Comparison of ENCODE assay signal across 9 mouse cellular contexts in genomic region chr12:104067549-104067948, GRCm38 (mm10). TPM values are rescaled to one million over a fixed set of nuclear protein-coding genes. Genes with fewer than 3 reads are reported as not detected.
A peak's percentile ranks its signal among the peaks of the same experiment; 100 is the strongest.
DNase-seq lines count a peak whose midpoint lies in the region; ATAC-seq lines count a peak whose summit lies in the region.
"Had no signal": no experiment of that assay in that cellular context is flagged by ENCODE, and none has a peak within 500 bp of the region (broad histone marks: within the 10 kb centered on the region; RNA-seq: fewer than 3 reads in every experiment).

No protein-coding gene starts in this region.

- no peak overlapping the region for H3K4me2 ChIP-seq in midbrain, embryonic 11.5 days
- H3K4me2 ChIP-seq in limb, embryonic 13.5 days (replicated peaks): peak overlapping the region; percentile 37
- H3K4me2 ChIP-seq: liver, embryonic 15.5 days had no signal

- DNase-seq in midbrain, embryonic 11.5 days (ENCODE audit: low spot score, missing footprints): peak; percentile 84
- DNase-seq in midbrain, embryonic 10.5 days (ENCODE audit: low spot score): no peak
- peak; percentile 7 for DNase-seq in embryo, embryonic 9.5 days (ENCODE audit: extremely low spot score)
- peak; percentile 71 for DNase-seq in heart, adult 8-10 months (ENCODE audit: low spot score)
- DNase-seq in kidney, adult 18-20 months: peak; percentile 36
- DNase-seq in neural tube, embryonic 10.5 days (ENCODE audit: extremely low spot score, low spot score): peak; percentile 19
- no peak for DNase-seq in MN1 (ENCODE audit: low spot score)

- 0 out of 2 replicates have a peak, but pooled peaks have one; percentile 10 for ATAC-seq in midbrain, embryonic 11.5 days (ENCODE audit: low FRiP score)
- peak; percentile 63; the same call in 1 of the 2 replicates for ATAC-seq in limb, embryonic 13.5 days (ENCODE audit: low FRiP score, low read depth)

- no peaks in the 10 kb centered on the region for H3K9me3 ChIP-seq in midbrain, embryonic 11.5 days (ENCODE audit: control insufficient read depth, low read length)
- H3K9me3 ChIP-seq in midbrain, embryonic 10.5 days (replicated peaks): no peaks in the 10 kb centered on the region
- no peaks in the 10 kb centered on the region for H3K9me3 ChIP-seq in limb, embryonic 13.5 days
- H3K9me3 ChIP-seq: liver, embryonic 15.5 days had no signal

- H3K27me3 ChIP-seq in midbrain, embryonic 11.5 days (ENCODE audit: control insufficient read depth, insufficient read depth, low read length): no peaks in the 10 kb centered on the region
- no peaks in the 10 kb centered on the region for H3K27me3 ChIP-seq in midbrain, embryonic 10.5 days (ENCODE audit: low read depth, poor library complexity, severe bottlenecking)
- H3K27me3 ChIP-seq in limb, embryonic 13.5 days: no peaks in the 10 kb centered on the region
- H3K27me3 ChIP-seq: liver, embryonic 15.5 days had no signal

- H3K27ac ChIP-seq in midbrain, embryonic 11.5 days (ENCODE audit: low read depth, low read length): no peak overlapping the region
- H3K27ac ChIP-seq in midbrain, embryonic 10.5 days (replicated peaks): no peak overlapping the region
- H3K27ac ChIP-seq in limb, embryonic 13.5 days: no peak overlapping the region
- H3K27ac ChIP-seq: liver, embryonic 15.5 days had no signal

- no peaks in the 10 kb centered on the region for H3K36me3 ChIP-seq in midbrain, embryonic 11.5 days (ENCODE audit: control insufficient read depth, insufficient read depth, low read length)
- no peaks in the 10 kb centered on the region for H3K36me3 ChIP-seq in midbrain, embryonic 10.5 days
- H3K36me3 ChIP-seq in limb, embryonic 13.5 days: no peaks in the 10 kb centered on the region
- H3K36me3 ChIP-seq: liver, embryonic 15.5 days had no signal

- H3K4me1 ChIP-seq in midbrain, embryonic 11.5 days (ENCODE audit: control insufficient read depth, insufficient read depth, low read length): no peaks in the 10 kb centered on the region
- H3K4me1 ChIP-seq in midbrain, embryonic 10.5 days: peaks cover 5% of the 10 kb centered on the region; the same call in 1 of the 2 replicates
- no peaks in the 10 kb centered on the region for H3K4me1 ChIP-seq in limb, embryonic 13.5 days
- H3K4me1 ChIP-seq: liver, embryonic 15.5 days had no signal

- WGBS in midbrain, embryonic 11.5 days: 47% methylated on average over 4 of the region's 4 CpGs
- WGBS in midbrain, embryonic 10.5 days: 52% methylated on average over 4 of the region's 4 CpGs
- 44% methylated on average over 4 of the region's 4 CpGs for WGBS in limb, embryonic 13.5 days

- H3K9ac ChIP-seq in midbrain, embryonic 11.5 days (ENCODE audit: low read length): no peak overlapping the region
- no peak overlapping the region; the same call in 1 of the 2 replicates for H3K9ac ChIP-seq in limb, embryonic 13.5 days
- H3K9ac ChIP-seq: liver, embryonic 15.5 days had no signal

- no peak overlapping the region for H3K4me3 ChIP-seq in midbrain, embryonic 11.5 days (ENCODE audit: low read depth, low read length)
- no peak overlapping the region for H3K4me3 ChIP-seq in midbrain, embryonic 10.5 days
- 0 out of 2 replicates have a peak overlapping the region, but pooled peaks have one; percentile 20 for H3K4me3 ChIP-seq in limb, embryonic 13.5 days
- H3K4me3 ChIP-seq: liver, embryonic 15.5 days had no signal

RNA-seq across cellular contexts. Expression of gene Serpina12, which starts 23.3 kb away (rescaled TPM):
- polyA plus RNA-seq in midbrain, embryonic 11.5 days (2014; fragmentation: Nextera tagmentation; extraction: Ambion mirVana): not detected in 2 replicates
- polyA plus RNA-seq in midbrain, embryonic 10.5 days (2016; fragmentation: Nextera tagmentation; extraction: Ambion mirVana): not detected in 2 replicates
- total RNA-seq in heart, adult 8-10 months (2022): not detected
- not detected in 2 replicates for polyA plus RNA-seq in limb, embryonic 13.5 days (2015; fragmentation: Nextera tagmentation; extraction: Ambion mirVana)

RNA-seq across cellular contexts. Expression of gene Serpina5, which starts 33.4 kb away (rescaled TPM):
- not detected in 2 replicates for polyA plus RNA-seq in midbrain, embryonic 11.5 days (2014; fragmentation: Nextera tagmentation; extraction: Ambion mirVana)
- not detected in 2 replicates for polyA plus RNA-seq in midbrain, embryonic 10.5 days (2016; fragmentation: Nextera tagmentation; extraction: Ambion mirVana)
- not detected for total RNA-seq in heart, adult 8-10 months (2022)
- polyA plus RNA-seq in limb, embryonic 13.5 days (2015; fragmentation: Nextera tagmentation; extraction: Ambion mirVana): not detected in 2 replicates

RNA-seq across cellular contexts. Expression of gene Serpina3a, which starts 45.0 kb away (rescaled TPM):
- polyA plus RNA-seq in midbrain, embryonic 11.5 days (2014; fragmentation: Nextera tagmentation; extraction: Ambion mirVana): not detected in 2 replicates
- polyA plus RNA-seq in midbrain, embryonic 10.5 days (2016; fragmentation: Nextera tagmentation; extraction: Ambion mirVana): not detected in 2 replicates
- total RNA-seq in heart, adult 8-10 months (2022): not detected
- polyA plus RNA-seq in limb, embryonic 13.5 days (2015; fragmentation: Nextera tagmentation; extraction: Ambion mirVana): not detected in 2 replicates

RNA-seq across cellular contexts. Expression of gene Serpina9, which starts 54.0 kb away (rescaled TPM):
- polyA plus RNA-seq in midbrain, embryonic 11.5 days (2014; fragmentation: Nextera tagmentation; extraction: Ambion mirVana): not detected in 2 replicates
- polyA plus RNA-seq in midbrain, embryonic 10.5 days (2016; fragmentation: Nextera tagmentation; extraction: Ambion mirVana): not detected in 2 replicates
- under 1 TPM in 3 of 4 experiments, not detected in 1; 0.08 to 0.11 (median 0.09) TPM for total RNA-seq in heart, adult 8-10 months (2022)
- polyA plus RNA-seq in limb, embryonic 13.5 days (2015; fragmentation: Nextera tagmentation; extraction: Ambion mirVana): not detected in 2 replicates
- polyA plus RNA-seq: liver, embryonic 15.5 days had no signal

Comparison
In these comparisons a context has a peak if more than half of its experiments do, and no peak if none do; other contexts are left out.
1. DNase-seq: peak in midbrain, embryonic 11.5 days (single experiment), embryo, embryonic 9.5 days (single experiment), heart, adult 8-10 months (single experiment), kidney, adult 18-20 months (single experiment) and neural tube, embryonic 10.5 days (single experiment); none in midbrain, embryonic 10.5 days (single experiment) and MN1 (single experiment).